Mouse (Mus musculus) forebrain, postnatal 0 days (tissue): ENCODE data around the gene Gm10778. TPM values are rescaled to one million over a fixed set of nuclear protein-coding genes. Genes with fewer than 3 reads are reported as not detected.
A peak's percentile ranks its signal among the peaks of the same experiment; 100 is the strongest.
"Not testable (repeated sequence)": the region's sequence is repeated elsewhere in the genome, so short reads cannot be mapped to it uniquely, and the experiment has no call there.

Source experiments
- ATAC-seq: fragments of 200-750 bp; cut with Nextera tagmentation; 2 replicates; pipeline ENCODE4 v1.8.0; 2017; ENCODE audit warnings: mild to moderate bottlenecking, moderate library complexity
- DNase-seq: peaks from one replicate; pipeline ENCODE4 v3.0.0-alpha.2; 2015
- H3K27ac ChIP-seq: fragments of 300-500 bp; sonication (generic); 2 replicates; pipeline ENCODE4 v1.5.1; 2014; ENCODE audit warnings: low read depth, mild to moderate bottlenecking, antibody characterized with exemption, low read length, moderate library complexity, mixed read lengths
- H3K27me3 ChIP-seq: fragments of 300-500 bp; sonication (generic); 2 replicates; pipeline ENCODE4 v1.6.1; 2014; ENCODE audit warnings: mild to moderate bottlenecking, low read length, mixed read lengths; ENCODE audit not compliant: insufficient read depth
- H3K36me3 ChIP-seq: fragments of 300-500 bp; sonication (generic); 2 replicates; pipeline ENCODE4 v1.6.1; 2014; ENCODE audit warnings: mild to moderate bottlenecking, moderate library complexity; ENCODE audit not compliant: insufficient read depth
- H3K4me1 ChIP-seq: fragments of 300-500 bp; sonication (generic); 2 replicates; pipeline ENCODE4 v1.6.1; 2014; ENCODE audit warnings: antibody characterized with exemption; ENCODE audit not compliant: insufficient read depth
- H3K4me2 ChIP-seq: fragments of 300-500 bp; sonication (generic); 2 replicates; pipeline ENCODE4 v1.6.1; 2014; ENCODE audit warnings: low read depth, mild to moderate bottlenecking, moderate library complexity
- H3K4me3 ChIP-seq: fragments of 300-500 bp; sonication (generic); 2 replicates; pipeline ENCODE4 v1.5.1; 2014; ENCODE audit warnings: low read depth, low read length, mixed read lengths
- H3K9ac ChIP-seq: fragments of 300-500 bp; sonication (generic); 2 replicates; pipeline ENCODE4 v1.6.1; 2014; ENCODE audit warnings: mild to moderate bottlenecking
- H3K9me3 ChIP-seq: fragments of 300-500 bp; sonication (generic); 2 replicates; pipeline ENCODE4 v1.6.1; 2016; ENCODE audit warnings: low read length
- CTCF ChIP-seq: sonication (generic); IDR thresholded peaks from 2 replicates; pipeline ENCODE4 v1.5.1; 2016; ENCODE audit warnings: antibody characterized with exemption, control low read depth, low read depth
- WGBS: fragments of 180-500 bp; shearing (Covaris S2); extraction: QIAGEN DNeasy Blood & Tissue Kit; methylation state at CpG from one replicate; pipeline ENCODE4 v1.1.7; 2014; 5-methylcytosine and 5-hydroxymethylcytosine counted together
- polyA plus RNA-seq: library from polyadenylated mRNA; unstranded; fragments of >200 nt; fragmentation: Nextera tagmentation; extraction: Ambion mirVana; gene quantifications from 2 replicates; pipeline ENCODE4 v1.2.1, GENCODE M21; 2015
- total RNA-seq: library from RNA; depleted of rRNA; stranded (reverse); fragments of >200 nt; gene quantifications from 2 replicates; pipeline ENCODE4 v1.2.3, GENCODE M21; 2014; rRNA removed

The Gm10778 gene
- total and polyA plus RNA-seq, 2 experiments from 2014 or later = 3.4 to 5.9 TPM

- DNase-seq (no peak), ATAC-seq (no peak)
- H3K9ac ChIP-seq = no peak overlapping the region
- H3K27ac ChIP-seq = no peak overlapping the region
- 84% methylated on average over 7 of the region's 7 CpGs for WGBS
- peaks cover 11% of the 10 kb centered on the region for H3K4me1 ChIP-seq
- H3K4me3 ChIP-seq = no peak overlapping the region
- no peaks in the 10 kb centered on the region for H3K27me3 ChIP-seq
- H3K36me3 ChIP-seq = no peaks in the 10 kb centered on the region
- H3K4me2 ChIP-seq = no peak overlapping the region
- no peak for TF ChIP-seq CTCF
- H3K9me3 ChIP-seq = no peaks in the 10 kb centered on the region
These were observed 2.8 kb upstream of the Gm10778 start for GRCm38 (mm10) chr10:81646015-81646555.

- Histone ChIP-seq H3K4me1 (no peaks in the 10 kb centered on the region), H3K9me3 (peaks cover 45% of the 10 kb centered on the region), H3K27me3 (no peaks in the 10 kb centered on the region), H3K4me2 (no peak overlapping the region), H3K4me3 (no peak overlapping the region), H3K9ac (no peak overlapping the region), H3K36me3 (peaks cover 4% of the 10 kb centered on the region; the same call in 1 of the 2 replicates), H3K27ac (no peak overlapping the region)
- DNase-seq (no peak), ATAC-seq (no peak)
- TF ChIP-seq CTCF = no peak
- WGBS = 98% methylated on average over 10 of the region's 10 CpGs
These were observed 6.3 kb downstream of the Gm10778 start for GRCm38 (mm10) chr10:81655178-81655577.

GRCm38 (mm10) chr10:81656174-81656573 is 7.3 kb downstream of the Gm10778 start:
- H3K27ac ChIP-seq = no peak overlapping the region
- H3K4me3 ChIP-seq = no peak overlapping the region
- no peak for TF ChIP-seq CTCF
- H3K36me3 ChIP-seq = peaks cover 4% of the 10 kb centered on the region; the same call in 1 of the 2 replicates
- H3K27me3 ChIP-seq = no peaks in the 10 kb centered on the region
- peaks cover 46% of the 10 kb centered on the region for H3K9me3 ChIP-seq
- ATAC-seq (no peak), DNase-seq (no peak)
- WGBS = 95% methylated on average over 2 of the region's 2 CpGs
- no peaks in the 10 kb centered on the region for H3K4me1 ChIP-seq
- no peak overlapping the region for H3K9ac ChIP-seq
- no peak overlapping the region for H3K4me2 ChIP-seq

GRCm38 (mm10) chr10:81687114-81687513 is 38.3 kb downstream of the Gm10778 start:
- H3K9ac ChIP-seq, H3K36me3 ChIP-seq, H3K27ac ChIP-seq, H3K4me1 ChIP-seq, H3K4me2 ChIP-seq, H3K27me3 ChIP-seq, H3K4me3 ChIP-seq, ATAC-seq, DNase-seq, H3K9me3 ChIP-seq: not testable (repeated sequence)
- no CpG with 5 or more reads among the region's 18 CpGs for WGBS

GRCm38 (mm10) chr10:81704531-81705301 is 55.9 kb downstream of the Gm10778 start, which contains the start of gene Zfp433:
Zfp433 (plus strand) TSS chr10:81704825.
- H3K27me3 ChIP-seq, DNase-seq, H3K4me2 ChIP-seq, H3K4me3 ChIP-seq, H3K36me3 ChIP-seq, H3K4me1 ChIP-seq, H3K9ac ChIP-seq, H3K9me3 ChIP-seq, H3K27ac ChIP-seq: not testable (repeated sequence)
- peak; percentile 100 for ATAC-seq
- WGBS = no CpG with 5 or more reads among the region's 46 CpGs

Other genes with a start within 250 kb of the Gm10778 start
- gene Nfic, start 193.4 kb upstream of the Gm10778 start, total RNA-seq = 9.0 and 14.5 TPM in 2 replicates
- 14.8 and 23.1 TPM in 2 replicates for gene Nfic, start 193.4 kb upstream of the Gm10778 start, polyA plus RNA-seq
- gene Celf5, start 166.3 kb upstream of the Gm10778 start, total RNA-seq = 122 and 166 TPM in 2 replicates
- 59.9 and 71.3 TPM in 2 replicates for gene Celf5, start 166.3 kb upstream of the Gm10778 start, polyA plus RNA-seq
- 83.3 and 105 TPM in 2 replicates for gene Ncln, start 152.7 kb upstream of the Gm10778 start, total RNA-seq
- 57.1 and 65.0 TPM in 2 replicates for gene Ncln, start 152.7 kb upstream of the Gm10778 start, polyA plus RNA-seq
- 0.38 TPM in 1 of 2 replicates, not detected in the other for gene S1pr4, start 148.9 kb upstream of the Gm10778 start, total RNA-seq
- 0.31 and 0.39 TPM in 2 replicates for gene S1pr4, start 148.9 kb upstream of the Gm10778 start, polyA plus RNA-seq
- 1.3 and 1.5 TPM in 2 replicates for gene Gna15, start 124.8 kb upstream of the Gm10778 start, total RNA-seq
- 1.3 and 1.6 TPM in 2 replicates for gene Gna15, start 124.8 kb upstream of the Gm10778 start, polyA plus RNA-seq
- 110 and 114 TPM in 2 replicates for gene Gna11, start 103.9 kb upstream of the Gm10778 start, total RNA-seq
- 126 and 133 TPM in 2 replicates for gene Gna11, start 103.9 kb upstream of the Gm10778 start, polyA plus RNA-seq
- gene Aes, start 89.6 kb upstream of the Gm10778 start, total RNA-seq = 450 and 455 TPM in 2 replicates
- gene Aes, start 89.6 kb upstream of the Gm10778 start, polyA plus RNA-seq = 752 and 802 TPM in 2 replicates
- 20.5 and 25.6 TPM in 2 replicates for gene Tle2, start 74.5 kb upstream of the Gm10778 start, total RNA-seq
- gene Tle2, start 74.5 kb upstream of the Gm10778 start, polyA plus RNA-seq = 21.0 and 30.5 TPM in 2 replicates
- gene Tle6, start 48.0 kb upstream of the Gm10778 start, total RNA-seq = 8.7 and 14.1 TPM in 2 replicates
- 4.2 and 5.1 TPM in 2 replicates for gene Tle6, start 48.0 kb upstream of the Gm10778 start, polyA plus RNA-seq
- 3.8 and 4.7 TPM in 2 replicates for gene BC025920, start 42.8 kb upstream of the Gm10778 start, total RNA-seq
- 1.4 TPM in 2 replicates for gene BC025920, start 42.8 kb upstream of the Gm10778 start, polyA plus RNA-seq
- 18.0 and 25.2 TPM in 2 replicates for gene Sirt6, start 21.3 kb upstream of the Gm10778 start, total RNA-seq
- 30.8 and 33.4 TPM in 2 replicates for gene Sirt6, start 21.3 kb upstream of the Gm10778 start, polyA plus RNA-seq
- gene Ankrd24, start 20.5 kb upstream of the Gm10778 start, total RNA-seq = 45.9 and 63.6 TPM in 2 replicates
- gene Ankrd24, start 20.5 kb upstream of the Gm10778 start, polyA plus RNA-seq = 11.4 and 13.0 TPM in 2 replicates
- gene Zfp433, start 55.8 kb downstream of the Gm10778 start, total RNA-seq = 11.3 and 19.1 TPM in 2 replicates
- gene Zfp433, start 55.8 kb downstream of the Gm10778 start, polyA plus RNA-seq = 6.6 and 9.1 TPM in 2 replicates
- 27.7 and 37.7 TPM in 2 replicates for gene Gm3055, start 122.1 kb downstream of the Gm10778 start, total RNA-seq
- 9.7 and 10.0 TPM in 2 replicates for gene Gm3055, start 122.1 kb downstream of the Gm10778 start, polyA plus RNA-seq
- 1.9 and 3.5 TPM in 2 replicates for gene Gm4767, start 163.1 kb downstream of the Gm10778 start, total RNA-seq
- 1.5 and 2.2 TPM in 2 replicates for gene Gm4767, start 163.1 kb downstream of the Gm10778 start, polyA plus RNA-seq
- 8.2 and 10.0 TPM in 2 replicates for gene Gm32687, start 214.9 kb downstream of the Gm10778 start, total RNA-seq
- gene Gm32687, start 214.9 kb downstream of the Gm10778 start, polyA plus RNA-seq = 4.0 and 6.1 TPM in 2 replicates